Mouse (Mus musculus): ENCODE results near the gene Pllp.

Gene Pllp

GRCm38 (mm10) chr8:94703972-94704668 lies 8.0 kb upstream of the Pllp start:
- peak; percentile 96 for DNase-seq (ENCODE audit: low read depth, low spot score)

DNA sequence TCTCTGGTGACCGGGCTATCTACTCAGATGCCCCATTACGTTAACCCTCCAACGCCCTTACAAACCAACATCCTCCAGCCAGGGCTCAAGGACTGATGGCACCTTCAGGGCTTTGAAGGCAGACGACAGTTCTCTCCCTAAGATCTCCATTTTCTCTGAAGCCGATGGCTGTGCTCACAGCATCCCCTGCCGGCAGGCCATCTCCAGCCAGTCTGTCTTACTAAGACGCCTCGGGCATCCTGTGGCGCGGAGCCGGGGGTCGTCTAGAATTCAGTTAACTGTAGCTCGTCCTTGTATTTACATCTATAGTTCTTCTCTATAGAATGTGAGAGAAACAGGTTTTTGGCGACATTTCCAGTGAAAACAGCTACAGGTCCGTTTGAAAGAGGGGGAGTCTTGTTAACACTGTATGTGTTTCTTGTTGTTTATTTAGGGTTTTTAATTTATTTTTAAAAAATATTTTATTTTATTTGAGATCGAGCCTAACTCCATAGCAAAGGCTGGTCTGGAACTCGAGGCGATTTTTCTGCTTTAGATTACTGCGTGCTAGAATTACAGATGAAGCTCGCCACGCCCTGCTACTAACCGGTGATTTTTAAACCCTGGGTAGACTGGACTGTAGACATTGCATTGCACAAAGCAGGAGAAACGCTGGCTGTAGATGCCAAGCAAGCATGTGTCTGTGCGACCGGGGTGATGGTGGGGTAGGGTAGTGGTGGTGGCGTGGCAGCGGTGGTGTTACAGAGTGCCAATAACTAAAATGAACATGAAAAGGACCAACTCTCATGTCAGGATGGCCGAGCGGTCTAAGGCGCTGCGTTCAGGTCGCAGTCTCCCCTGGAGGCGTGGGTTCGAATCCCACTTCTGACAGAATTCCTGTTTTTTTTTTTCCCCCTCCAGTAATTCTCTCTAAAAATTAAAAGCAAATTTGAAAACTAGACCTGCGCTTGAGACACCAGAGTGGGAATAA lies 7.1 kb upstream of the Pllp start:
- DNase-seq (ENCODE audit: low read depth, low spot score): peak; percentile 93

GRCm38 (mm10) chr8:94702156-94702555 lies 6.1 kb upstream of the Pllp start:
- DNase-seq (ENCODE audit: low read depth, low spot score): no peak

DNA sequence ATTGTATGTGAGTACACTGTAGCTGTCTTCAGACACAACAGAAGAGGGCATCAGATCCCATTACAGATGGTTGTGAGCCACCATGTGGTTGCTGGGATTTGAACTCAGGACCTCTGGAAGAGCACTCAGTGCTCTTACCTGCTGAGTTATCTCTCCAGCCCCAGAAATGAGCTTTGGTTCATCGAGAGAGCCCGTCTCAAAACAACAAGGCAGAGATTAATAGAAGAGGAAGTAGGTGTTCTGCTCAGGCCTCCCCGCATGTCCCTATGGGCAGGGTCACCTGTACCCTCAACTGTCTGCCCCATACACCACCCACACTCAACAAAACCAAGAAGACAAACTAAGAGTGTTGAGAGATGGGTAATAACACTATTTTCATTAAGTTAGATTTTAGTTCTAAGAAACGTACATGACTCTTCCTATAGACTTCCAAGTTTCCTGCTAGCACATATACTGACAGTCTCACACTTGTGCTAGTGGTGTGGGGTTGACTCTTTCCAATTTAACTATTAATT lies 4.4 kb upstream of the Pllp start:
- DNase-seq (ENCODE audit: low read depth, low spot score): no peak

- peak; percentile 43 for DNase-seq (ENCODE audit: low read depth, low spot score)
These were observed 3.3 kb upstream of the Pllp start for GRCm38 (mm10) chr8:94699366-94699765.

DNA sequence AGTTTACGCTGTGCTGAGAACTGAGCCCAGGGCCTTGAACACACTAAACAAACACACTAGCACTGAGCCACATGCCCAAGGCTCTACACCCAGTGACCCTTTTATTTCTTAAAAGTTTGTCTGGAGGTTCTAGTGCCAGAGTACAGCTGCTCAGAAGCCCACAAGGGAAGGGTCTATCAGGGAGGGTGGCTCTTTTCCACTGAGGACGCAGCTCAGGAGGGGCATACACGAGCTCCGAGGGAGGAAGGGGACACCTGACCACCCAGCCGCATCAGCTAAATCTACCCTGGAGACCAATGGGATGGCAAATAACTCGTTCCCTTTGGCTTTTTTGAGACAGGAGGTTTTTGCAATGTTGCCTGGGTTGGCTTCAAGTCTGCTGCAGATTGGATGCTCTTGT lies 1.9 kb upstream of the Pllp start:
- DNase-seq (ENCODE audit: low read depth, low spot score): no peak

DNA sequence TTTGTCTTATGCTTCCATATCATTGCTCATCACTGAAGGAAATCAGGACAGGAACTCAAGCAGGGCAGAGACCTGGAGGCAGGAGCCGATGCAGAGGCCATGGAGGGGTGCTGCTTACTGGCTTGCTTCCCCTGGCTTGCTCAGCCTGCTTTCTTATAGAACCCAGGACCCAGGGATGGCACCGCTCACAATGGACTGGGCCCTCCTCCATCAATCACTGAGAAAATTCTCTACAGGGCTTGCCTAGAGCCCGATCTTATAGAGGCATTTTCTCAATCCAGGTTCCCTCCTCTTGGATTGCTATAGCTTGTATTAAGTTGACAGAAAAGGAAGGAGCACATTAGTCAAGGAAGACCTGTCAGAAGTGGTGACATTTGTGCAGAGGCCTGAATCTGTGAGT lies 488 bp upstream of the Pllp start:
- DNase-seq (ENCODE audit: low read depth, low spot score): no peak

GRCm38 (mm10) chr8:94695341-94695993 lies 611 bp downstream of the Pllp start:
- no peak for DNase-seq (ENCODE audit: low read depth, low spot score)

DNA sequence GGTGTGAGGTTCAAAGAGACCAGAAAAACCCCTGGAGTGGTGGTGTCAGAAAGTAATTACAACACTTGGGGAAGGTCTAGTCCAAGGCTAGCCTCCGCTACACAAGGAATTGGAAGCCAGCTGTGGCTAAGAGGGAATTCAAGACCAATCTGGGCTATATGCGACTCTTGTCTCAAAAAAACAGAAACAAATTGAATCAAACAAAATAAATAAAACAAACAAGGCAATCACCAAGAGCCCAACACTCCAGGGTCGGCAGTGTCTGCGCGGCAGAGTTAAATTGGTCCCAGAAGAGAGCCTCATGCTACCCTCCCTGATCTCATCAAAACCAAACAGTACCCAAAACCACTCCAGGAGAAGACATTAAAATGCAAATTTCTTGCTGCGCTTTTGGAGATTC lies 1.4 kb downstream of the Pllp start:
- peak; percentile 33 for DNase-seq (ENCODE audit: low read depth, low spot score)

- DNase-seq (ENCODE audit: low read depth, low spot score): no peak
These were observed 10.1 kb downstream of the Pllp start for GRCm38 (mm10) chr8:94685953-94686352.

- DNase-seq (ENCODE audit: low read depth, low spot score): no peak
These were observed 11.8 kb downstream of the Pllp start for GRCm38 (mm10) chr8:94684287-94684686.

DNA sequence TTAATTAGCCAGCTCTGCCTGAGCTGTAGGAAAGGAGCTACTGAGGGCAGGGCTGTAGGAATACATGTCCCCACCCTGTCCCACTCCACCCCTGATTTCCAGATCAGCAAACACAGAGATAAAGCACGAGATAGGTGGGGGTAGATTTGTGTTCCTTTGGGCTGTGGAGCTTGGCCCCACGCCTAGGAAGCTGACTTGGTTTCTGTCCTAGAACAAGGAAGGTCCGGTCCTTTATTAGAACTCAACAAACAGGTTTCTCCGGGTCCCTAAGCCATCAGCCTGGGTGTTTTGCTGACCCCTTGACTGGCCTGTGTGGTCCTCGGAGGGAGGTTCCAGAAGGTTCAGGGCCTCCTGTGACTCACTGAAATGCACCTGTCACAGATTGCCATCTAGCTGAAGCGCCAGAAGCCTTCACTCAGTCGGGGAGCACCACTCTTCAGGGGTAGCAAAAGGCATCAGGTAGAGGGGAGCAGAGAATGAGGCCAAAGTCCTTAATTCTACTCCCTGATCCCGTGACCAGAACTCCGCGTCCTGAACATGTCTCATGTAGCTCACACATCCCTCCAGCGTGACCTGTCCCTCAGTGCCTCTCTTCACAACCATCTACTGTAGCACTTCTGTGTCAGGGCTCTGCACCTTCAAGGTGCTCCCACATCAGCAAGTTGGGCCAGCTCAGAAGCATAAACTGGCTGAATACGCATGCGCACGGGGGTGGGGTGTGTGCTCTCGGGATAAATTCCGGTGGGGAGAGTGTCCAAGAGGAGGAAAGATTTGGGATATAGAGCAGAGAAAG lies 13.2 kb downstream of the Pllp start:
- DNase-seq (ENCODE audit: low read depth, low spot score): no peak

- peak; percentile 38 for DNase-seq (ENCODE audit: low read depth, low spot score)
These were observed 15.7 kb downstream of the Pllp start for GRCm38 (mm10) chr8:94680414-94680813.

- no peak for DNase-seq (ENCODE audit: low read depth, low spot score)
These were observed 17.5 kb downstream of the Pllp start for GRCm38 (mm10) chr8:94678582-94678981.

DNA sequence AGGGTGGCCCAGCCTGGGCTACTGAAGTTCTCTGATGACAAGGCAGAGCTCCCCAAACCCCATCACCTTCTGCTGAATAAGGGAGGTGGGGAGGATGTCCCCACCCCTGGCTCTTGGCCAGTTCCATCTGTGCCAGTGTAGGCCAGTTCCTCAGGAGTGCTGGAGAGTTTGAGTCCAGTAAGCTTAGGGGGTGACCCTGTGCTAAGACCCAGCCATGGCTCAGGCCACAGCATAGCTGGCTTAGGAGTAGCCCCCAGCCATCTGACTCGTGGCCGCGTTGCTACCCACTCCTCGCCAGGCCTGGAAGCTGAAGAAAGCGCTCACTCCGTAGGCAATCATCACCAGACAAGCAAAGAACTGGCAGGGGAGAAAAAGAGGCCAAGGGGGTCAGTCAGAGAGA lies 20.2 kb downstream of the Pllp start:
- DNase-seq (ENCODE audit: low read depth, low spot score): no peak

DNA sequence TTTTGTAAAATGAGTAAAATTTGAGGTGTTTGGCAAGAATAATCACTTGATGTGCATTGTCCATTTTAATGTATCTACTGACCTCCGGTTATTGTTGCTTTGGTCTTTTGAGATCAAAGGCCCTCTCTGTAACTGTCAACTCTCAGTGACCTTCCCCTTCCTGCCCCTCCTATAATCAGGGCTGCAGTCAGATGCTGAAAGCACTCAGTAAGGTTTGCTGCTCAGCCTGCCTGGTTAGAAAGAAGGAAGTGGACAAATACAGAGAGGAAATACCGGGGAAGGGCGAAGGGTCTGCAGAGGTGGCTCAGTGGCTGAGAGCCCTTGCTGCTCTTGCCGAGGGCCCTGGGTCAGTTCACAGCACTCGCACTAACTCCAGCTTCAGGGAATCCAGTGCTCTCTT lies 21.7 kb downstream of the Pllp start:
- no peak for DNase-seq (ENCODE audit: low read depth, low spot score)

- peak; percentile 98 for DNase-seq (ENCODE audit: low read depth, low spot score)
These were observed 29.4 kb downstream of the Pllp start, which contains the start of gene Arl2bp for GRCm38 (mm10) chr8:94666456-94667308. TSS of gene Arl2bp (plus strand) at chr8:94666600.

DNA sequence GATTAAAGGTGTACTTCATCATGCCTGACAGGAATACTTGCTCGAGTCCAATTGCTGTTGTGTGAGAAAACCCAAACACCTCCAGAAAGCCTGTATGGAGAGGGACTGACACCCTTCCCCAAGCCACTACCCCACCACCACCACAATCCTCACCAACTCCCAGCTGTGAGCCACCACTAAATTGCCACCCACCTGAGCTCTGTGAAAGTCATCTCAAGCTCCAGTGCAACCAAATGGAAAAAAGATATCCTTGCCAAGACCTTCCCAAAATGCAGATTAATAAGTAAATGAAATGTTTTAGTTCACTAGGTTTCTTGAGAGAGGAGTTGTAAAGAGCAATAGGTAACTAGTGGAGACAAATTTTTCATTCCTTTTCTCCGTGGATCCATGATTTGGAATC lies 31.4 kb downstream of the Pllp start:
- no peak for DNase-seq (ENCODE audit: low read depth, low spot score)

GRCm38 (mm10) chr8:94660418-94660817 lies 35.7 kb downstream of the Pllp start:
- no peak for DNase-seq (ENCODE audit: low read depth, low spot score)

GRCm38 (mm10) chr8:94658031-94658430 lies 38.0 kb downstream of the Pllp start:
- DNase-seq (ENCODE audit: low read depth, low spot score): no peak
